Mouse (Mus musculus) heart, embryonic 15.5 days (tissue): ENCODE data around the gene Fcgr4. TPM values are rescaled to one million over a fixed set of nuclear protein-coding genes. Genes with fewer than 3 reads are reported as not detected.
A peak's percentile ranks its signal among the peaks of the same experiment; 100 is the strongest.

Source experiments
- ATAC-seq: fragments of 200-750 bp; cut with Nextera tagmentation; replicated peaks from 2 replicates; pipeline ENCODE4 v1.8.0; 2017; ENCODE audit warnings: low read depth, moderate TSS enrichment; ENCODE audit not compliant: insufficient number of reproducible peaks, insufficient read depth, low FRiP score
- H3K27ac ChIP-seq: fragments of 300-500 bp; sonication (generic); 2 replicates; pipeline ENCODE4 v1.5.1; 2015; ENCODE audit warnings: mild to moderate bottlenecking, inconsistent platforms
- H3K27me3 ChIP-seq: fragments of 300-500 bp; sonication (generic); 2 replicates; pipeline ENCODE4 v1.6.1; 2015; ENCODE audit warnings: inconsistent platforms
- H3K36me3 ChIP-seq: fragments of 300-500 bp; sonication (generic); 2 replicates; pipeline ENCODE4 v1.6.1; 2015; ENCODE audit warnings: mild to moderate bottlenecking, inconsistent platforms
- H3K4me1 ChIP-seq: fragments of 300-500 bp; sonication (generic); replicated peaks from 2 replicates; pipeline ENCODE4 v1.6.1; 2015; ENCODE audit warnings: inconsistent platforms
- H3K4me2 ChIP-seq: fragments of 300-500 bp; sonication (generic); 2 replicates; pipeline ENCODE4 v1.6.1; 2015; ENCODE audit warnings: inconsistent platforms, mild to moderate bottlenecking, moderate library complexity
- H3K4me3 ChIP-seq: fragments of 300-500 bp; sonication (generic); 2 replicates; pipeline ENCODE4 v1.5.1; 2015; ENCODE audit warnings: mild to moderate bottlenecking, inconsistent platforms
- H3K9ac ChIP-seq: fragments of 300-500 bp; sonication (generic); 2 replicates; pipeline ENCODE4 v1.6.1; 2015; ENCODE audit warnings: mild to moderate bottlenecking, inconsistent platforms
- H3K9me3 ChIP-seq: fragments of 300-500 bp; sonication (generic); replicated peaks from 2 replicates; pipeline ENCODE4 v1.6.1; 2016; ENCODE audit warnings: inconsistent platforms
- WGBS: fragments of 180-500 bp; shearing (Covaris S2); methylation state at CpG from one replicate; pipeline ENCODE4 v1.1.7; 2015; ENCODE audit warnings: mixed read lengths; 5-methylcytosine and 5-hydroxymethylcytosine counted together
- polyA plus RNA-seq: library from polyadenylated mRNA; unstranded; fragments of >200 nt; fragmentation: Nextera tagmentation; extraction: Ambion mirVana; gene quantifications from 2 replicates; pipeline ENCODE4 v1.2.1, GENCODE M21; 2015

The Fcgr4 gene
- polyA plus RNA-seq, 1 experiment from 2014 or later: 1.1 TPM

- Histone ChIP-seq H3K4me2 (peak overlapping the region; percentile 68), H3K36me3 (no peaks in the 10 kb centered on the region), H3K27ac (no peak overlapping the region), H3K9me3 (no peaks in the 10 kb centered on the region), H3K4me3 (peak overlapping the region; percentile 48), H3K4me1 (peaks cover 18% of the 10 kb centered on the region), H3K27me3 (peaks cover 10% of the 10 kb centered on the region), H3K9ac (no peak overlapping the region)
- 3% methylated on average over 22 of the region's 22 CpGs for WGBS
- no peak for ATAC-seq
Observed at GRCm38 (mm10) chr1:171036550-171037324, 18.0 kb downstream of the Fcgr4 start.

- Histone ChIP-seq H3K4me3 (peak overlapping the region; percentile 90), H3K9me3 (no peaks in the 10 kb centered on the region), H3K27ac (peak overlapping the region; percentile 84), H3K4me1 (peaks cover 13% of the 10 kb centered on the region), H3K36me3 (no peaks in the 10 kb centered on the region), H3K9ac (peak overlapping the region; percentile 72), H3K4me2 (peak overlapping the region; percentile 59), H3K27me3 (no peaks in the 10 kb centered on the region)
- ATAC-seq: peak; percentile 77
- under 1% methylated on average over 47 of the region's 47 CpGs for WGBS
Observed at GRCm38 (mm10) chr1:171037861-171038721, 19.4 kb downstream of the Fcgr4 start.

GRCm38 (mm10) chr1:171039135-171039534, 20.4 kb downstream of the Fcgr4 start:
- H3K27ac ChIP-seq: no peak overlapping the region
- H3K4me1 ChIP-seq: peaks cover 11% of the 10 kb centered on the region
- H3K27me3 ChIP-seq: no peaks in the 10 kb centered on the region
- ATAC-seq: no peak
- no peak overlapping the region for H3K4me2 ChIP-seq
- H3K9me3 ChIP-seq: no peaks in the 10 kb centered on the region
- H3K36me3 ChIP-seq: no peaks in the 10 kb centered on the region
- WGBS: 72% methylated on average over 6 of the region's 6 CpGs
- H3K4me3 ChIP-seq: no peak overlapping the region
- H3K9ac ChIP-seq: no peak overlapping the region

- H3K4me3 ChIP-seq: no peak overlapping the region
- WGBS: 76% methylated on average over 7 of the region's 7 CpGs
- H3K9ac ChIP-seq: no peak overlapping the region
- H3K27ac ChIP-seq: no peak overlapping the region
- no peaks in the 10 kb centered on the region for H3K27me3 ChIP-seq
- no peaks in the 10 kb centered on the region for H3K36me3 ChIP-seq
- H3K9me3 ChIP-seq: no peaks in the 10 kb centered on the region
- H3K4me1 ChIP-seq: peaks cover 5% of the 10 kb centered on the region
- no peak overlapping the region for H3K4me2 ChIP-seq
- no peak for ATAC-seq
Observed at GRCm38 (mm10) chr1:171039880-171040279, 21.2 kb downstream of the Fcgr4 start.

GRCm38 (mm10) chr1:171043594-171044153, 25.0 kb downstream of the Fcgr4 start:
- peak overlapping the region; percentile 91; the same call in 1 of the 2 replicates for H3K27ac ChIP-seq

GRCm38 (mm10) chr1:171044365-171045078, 25.8 kb downstream of the Fcgr4 start:
- H3K4me2 ChIP-seq: peak overlapping the region; percentile 58
- no peaks in the 10 kb centered on the region for H3K4me1 ChIP-seq
- H3K9me3 ChIP-seq: no peaks in the 10 kb centered on the region
- H3K36me3 ChIP-seq: no peaks in the 10 kb centered on the region
- under 1% methylated on average over 33 of the region's 33 CpGs for whole genome bisulfite sequencing
- ATAC-seq: peak; percentile 93
- H3K4me3 ChIP-seq: peak overlapping the region; percentile 74
- H3K27ac ChIP-seq: peak overlapping the region; percentile 91
- H3K9ac ChIP-seq: peak overlapping the region; percentile 65
- H3K27me3 ChIP-seq: no peaks in the 10 kb centered on the region

More at GRCm38 (mm10) chr1:171043594-171044153, 25.0 kb downstream of the Fcgr4 start:
- Histone ChIP-seq H3K4me3 (peak overlapping the region; percentile 74), H3K4me1 (no peaks in the 10 kb centered on the region), H3K36me3 (no peaks in the 10 kb centered on the region), H3K4me2 (peak overlapping the region; percentile 58), H3K9ac (no peak overlapping the region; the same call in 1 of the 2 replicates), H3K9me3 (no peaks in the 10 kb centered on the region), H3K27me3 (no peaks in the 10 kb centered on the region)
- WGBS: 71% methylated on average over 3 of the region's 3 CpGs
- no peak for ATAC-seq

GRCm38 (mm10) chr1:171045079-171045465, 26.4 kb downstream of the Fcgr4 start:
- H3K9me3 ChIP-seq: no peaks in the 10 kb centered on the region
- no peak overlapping the region for H3K27ac ChIP-seq
- WGBS: 5% methylated on average over 14 of the region's 14 CpGs
- ATAC-seq: no peak
- peak overlapping the region; percentile 74 for H3K4me3 ChIP-seq
- H3K4me1 ChIP-seq: no peaks in the 10 kb centered on the region
- H3K27me3 ChIP-seq: no peaks in the 10 kb centered on the region
- H3K36me3 ChIP-seq: no peaks in the 10 kb centered on the region
- H3K9ac ChIP-seq: peak overlapping the region; percentile 52
- peak overlapping the region; percentile 58 for H3K4me2 ChIP-seq

- ATAC-seq: no peak
- Histone ChIP-seq H3K9ac (no peak overlapping the region), H3K4me3 (no peak overlapping the region), H3K27me3 (no peaks in the 10 kb centered on the region), H3K4me1 (no peaks in the 10 kb centered on the region), H3K27ac (no peak overlapping the region), H3K36me3 (no peaks in the 10 kb centered on the region), H3K4me2 (no peak overlapping the region), H3K9me3 (no peaks in the 10 kb centered on the region)
- WGBS: 72% methylated on average over 3 of the region's 3 CpGs
Observed at GRCm38 (mm10) chr1:171046501-171046900, 27.8 kb downstream of the Fcgr4 start.

- no peaks in the 10 kb centered on the region for H3K4me1 ChIP-seq
- H3K36me3 ChIP-seq: no peaks in the 10 kb centered on the region
- no peak overlapping the region for H3K27ac ChIP-seq
- H3K9ac ChIP-seq: no peak overlapping the region
- H3K9me3 ChIP-seq: no peaks in the 10 kb centered on the region
- no peak overlapping the region for H3K4me3 ChIP-seq
- ATAC-seq: no peak
- WGBS: 63% methylated on average over 10 of the region's 10 CpGs
- H3K4me2 ChIP-seq: 0 out of 2 replicates have a peak overlapping the region, but pooled peaks have one; percentile 27
- no peaks in the 10 kb centered on the region for H3K27me3 ChIP-seq
Observed at GRCm38 (mm10) chr1:171049263-171049662, 30.5 kb downstream of the Fcgr4 start.

- Histone ChIP-seq H3K27ac (no peak overlapping the region), H3K36me3 (no peaks in the 10 kb centered on the region), H3K4me2 (no peak overlapping the region), H3K27me3 (no peaks in the 10 kb centered on the region), H3K9ac (no peak overlapping the region), H3K4me3 (no peak overlapping the region), H3K9me3 (no peaks in the 10 kb centered on the region), H3K4me1 (no peaks in the 10 kb centered on the region)
- 75% methylated on average over 7 of the region's 7 CpGs for WGBS
- no peak for ATAC-seq
Observed at GRCm38 (mm10) chr1:171050774-171051173, 32.1 kb downstream of the Fcgr4 start.

- H3K4me3 ChIP-seq: no peak overlapping the region
- H3K27me3 ChIP-seq: no peaks in the 10 kb centered on the region
- no peaks in the 10 kb centered on the region for H3K36me3 ChIP-seq
- WGBS: 86% methylated on average over 6 of the region's 6 CpGs
- no peak overlapping the region for H3K4me2 ChIP-seq
- no peak overlapping the region for H3K9ac ChIP-seq
- ATAC-seq: no peak
- no peak overlapping the region for H3K27ac ChIP-seq
- H3K4me1 ChIP-seq: no peaks in the 10 kb centered on the region
- no peaks in the 10 kb centered on the region for H3K9me3 ChIP-seq
Observed at GRCm38 (mm10) chr1:171053305-171053704, 34.6 kb downstream of the Fcgr4 start.
